Mouse (Mus musculus) liver (tissue): ENCODE results near the gene Atp13a5.

Experiments
- DNase-seq: peaks from one replicate; pipeline ENCODE4 v3.0.0-alpha.2; 2020; ENCODE audit warnings: mixed read lengths

Atp13a5 gene

GRCm38 (mm10) chr16:29378458-29378857 lies at the start of gene Atp13a5:
Gene Atp13a5 (minus strand): TSS chr16:29378732.
- no peak for DNase-seq

DNA sequence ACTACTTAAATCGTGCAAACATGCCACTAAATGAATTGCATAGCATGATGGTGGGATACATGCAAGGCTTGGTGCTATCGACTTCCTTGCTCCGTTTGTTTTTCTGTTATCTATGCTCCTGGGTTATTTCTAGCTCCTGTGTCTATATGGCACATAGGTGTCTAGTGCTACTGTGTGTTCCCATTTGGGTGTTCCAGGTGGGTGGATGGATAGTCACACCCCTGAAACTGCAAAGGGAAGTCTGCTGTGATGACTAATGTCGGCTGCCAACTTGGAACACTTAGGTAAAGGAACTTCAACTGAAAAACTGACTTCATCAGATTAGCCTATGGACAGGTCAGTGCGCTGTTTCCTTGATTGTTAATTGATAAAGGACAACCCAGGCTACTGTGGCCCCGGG lies 36.3 kb upstream of the Atp13a5 start:
- no peak for DNase-seq

- DNase-seq, result no peak
These were observed 28.8 kb upstream of the Atp13a5 start for GRCm38 (mm10) chr16:29407319-29407718.

DNA sequence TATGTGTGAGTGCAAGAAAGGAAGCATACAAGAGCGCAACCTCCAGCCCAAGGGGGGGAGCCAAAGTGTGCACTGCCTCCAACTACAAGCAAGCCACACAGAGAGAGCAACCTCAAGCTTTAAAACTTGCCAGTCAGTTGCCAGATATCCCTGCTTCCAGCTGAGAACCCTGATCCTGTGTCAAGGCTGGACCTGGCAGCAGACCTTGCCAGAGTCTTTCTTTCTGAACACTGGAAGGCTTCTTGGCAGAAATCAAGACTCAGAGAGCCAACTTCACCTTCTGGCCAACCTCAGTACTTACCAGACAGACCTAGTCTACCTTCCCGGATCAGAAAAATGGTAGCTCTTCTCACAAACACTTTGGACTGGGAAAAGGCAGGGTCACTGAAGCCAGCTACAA lies 20.5 kb upstream of the Atp13a5 start:
- DNase-seq, result no peak

GRCm38 (mm10) chr16:29384781-29385180 lies 6.2 kb upstream of the Atp13a5 start:
- no peak for DNase-seq

DNA sequence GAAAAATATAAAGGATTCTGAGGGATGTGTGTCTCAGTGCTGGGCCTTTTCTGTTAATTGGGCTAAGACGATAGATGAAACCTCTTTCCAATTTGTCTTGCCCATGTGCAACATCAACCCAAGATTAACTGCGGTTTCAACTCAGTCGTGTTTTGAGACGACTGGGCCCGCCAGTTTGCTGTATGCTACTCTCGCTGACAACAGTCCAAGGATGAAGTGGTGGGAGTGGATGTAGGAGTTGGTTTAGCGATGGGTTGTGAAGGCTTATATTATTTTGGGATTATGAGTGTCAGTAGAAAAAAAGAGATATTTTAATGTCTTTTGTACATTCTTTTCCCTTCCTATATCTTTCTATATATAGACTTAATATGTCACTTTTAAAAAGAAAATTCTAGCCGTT lies 3.9 kb downstream of the Atp13a5 start:
- no peak for DNase-seq

DNA sequence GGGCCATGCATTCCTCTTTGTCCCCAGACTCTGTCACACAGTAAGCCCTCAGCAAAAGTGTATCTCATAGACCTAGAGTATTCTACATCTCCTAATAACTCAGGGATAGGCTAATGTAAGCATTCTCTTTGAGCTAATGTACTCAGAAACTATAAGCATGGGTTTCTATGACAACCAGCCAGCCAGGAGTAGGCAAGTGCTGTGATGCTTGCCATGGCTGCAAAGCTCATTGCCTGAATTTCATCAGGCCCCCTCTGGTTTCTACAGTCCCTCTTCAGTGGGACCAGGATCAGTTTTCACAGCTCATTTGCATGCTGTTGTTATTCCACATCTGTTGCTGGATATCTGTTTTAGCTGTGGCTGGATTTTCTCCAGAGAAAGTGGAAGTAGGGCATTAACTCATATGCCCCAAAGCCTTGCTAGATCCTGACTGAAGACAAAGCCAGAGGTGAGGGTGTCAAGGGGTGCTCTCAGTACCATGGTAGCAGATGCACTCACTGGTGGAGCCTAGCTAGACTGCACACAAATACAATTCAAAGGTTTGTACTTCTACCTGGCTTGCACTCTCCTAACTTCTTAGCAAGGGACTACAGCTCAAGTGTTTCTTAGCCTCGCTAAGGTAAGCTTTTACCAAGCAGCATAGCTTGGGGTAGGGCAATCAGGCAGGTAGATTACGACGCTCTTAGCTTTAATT lies 47.0 kb downstream of the Atp13a5 start:
- DNase-seq, result no peak

- DNase-seq, result no peak
These were observed 47.6 kb downstream of the Atp13a5 start for GRCm38 (mm10) chr16:29330948-29331347.

- DNase-seq, result no peak
These were observed 49.3 kb downstream of the Atp13a5 start for GRCm38 (mm10) chr16:29329213-29329612.

- no peak for DNase-seq
These were observed 50.6 kb downstream of the Atp13a5 start for GRCm38 (mm10) chr16:29327910-29328309.

DNA sequence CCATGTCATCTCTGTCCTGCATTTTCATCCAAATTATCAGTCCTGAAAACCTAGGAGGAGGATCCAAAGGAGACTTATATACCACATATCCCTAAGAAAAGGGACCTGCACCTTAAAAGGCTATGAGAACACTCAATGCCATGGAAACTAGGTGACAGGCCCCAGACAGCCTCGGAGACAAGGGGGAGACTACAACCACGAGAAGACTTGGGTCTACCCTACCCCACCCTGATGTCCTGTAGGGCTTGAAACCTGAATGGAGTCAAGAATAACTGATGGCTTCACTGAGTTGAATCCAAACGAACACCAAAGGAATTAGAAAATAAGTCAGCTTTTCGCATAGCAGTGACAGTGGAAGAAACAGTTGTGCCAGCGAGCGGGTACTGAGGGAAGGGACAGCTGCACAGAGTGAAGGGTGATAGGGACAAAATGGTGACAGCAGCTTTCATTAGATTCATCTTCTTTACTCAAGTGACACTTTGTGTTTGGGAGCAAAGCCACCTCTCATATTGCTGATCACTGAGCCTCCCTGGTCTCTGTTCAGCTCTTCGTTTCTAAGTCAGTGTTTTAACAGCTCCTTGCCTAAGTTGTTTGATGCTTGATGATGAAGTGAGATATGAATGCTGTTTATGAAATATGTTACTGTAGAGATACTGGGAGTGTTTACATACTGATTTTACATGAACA lies 53.2 kb downstream of the Atp13a5 start:
- no peak for DNase-seq

DNA sequence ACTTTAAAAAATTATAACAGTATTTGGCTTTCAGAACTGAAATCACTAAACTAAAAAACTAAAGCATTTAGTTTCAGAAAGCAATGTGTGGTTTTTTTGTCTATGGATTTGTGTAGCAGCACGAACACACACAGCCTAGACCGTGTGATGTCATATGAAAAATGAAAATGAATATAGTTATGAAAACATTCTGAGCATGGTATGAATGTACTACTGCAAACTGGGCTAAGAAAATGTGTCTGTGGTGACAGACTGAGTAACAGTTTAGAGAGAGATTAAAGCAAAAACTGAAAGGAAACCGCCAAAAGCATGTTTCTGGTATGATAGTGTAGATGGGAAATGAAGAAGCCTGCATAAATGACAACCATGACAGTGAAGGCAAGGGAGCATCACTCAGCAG lies 57.8 kb downstream of the Atp13a5 start:
- no peak for DNase-seq

- no peak for DNase-seq
These were observed 63.1 kb downstream of the Atp13a5 start for GRCm38 (mm10) chr16:29315391-29315790.

DNA sequence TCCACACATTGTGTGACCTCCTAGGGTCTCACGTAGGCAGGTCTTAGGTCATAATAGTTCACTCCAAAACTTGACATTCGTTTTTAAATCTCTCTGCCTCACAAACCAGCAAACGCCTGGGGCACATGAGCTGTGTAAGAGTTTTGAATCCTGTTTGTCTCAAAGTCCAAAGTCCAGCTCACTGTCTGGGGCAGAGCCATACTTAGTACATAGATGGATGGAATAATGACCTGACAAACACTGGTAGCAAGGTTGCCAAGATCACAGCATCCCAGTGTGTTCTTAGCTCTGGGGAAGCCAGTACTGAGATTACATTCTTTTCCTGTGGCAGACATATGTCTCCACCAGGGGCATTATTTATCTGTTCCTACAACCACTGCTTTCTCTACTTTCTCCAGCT lies 63.5 kb downstream of the Atp13a5 start:
- DNase-seq, result no peak

GRCm38 (mm10) chr16:29297555-29298021 lies 80.9 kb downstream of the Atp13a5 start:
- DNase-seq, result no peak

GRCm38 (mm10) chr16:29280691-29281090 lies 97.8 kb downstream of the Atp13a5 start:
- DNase-seq, result no peak

DNA sequence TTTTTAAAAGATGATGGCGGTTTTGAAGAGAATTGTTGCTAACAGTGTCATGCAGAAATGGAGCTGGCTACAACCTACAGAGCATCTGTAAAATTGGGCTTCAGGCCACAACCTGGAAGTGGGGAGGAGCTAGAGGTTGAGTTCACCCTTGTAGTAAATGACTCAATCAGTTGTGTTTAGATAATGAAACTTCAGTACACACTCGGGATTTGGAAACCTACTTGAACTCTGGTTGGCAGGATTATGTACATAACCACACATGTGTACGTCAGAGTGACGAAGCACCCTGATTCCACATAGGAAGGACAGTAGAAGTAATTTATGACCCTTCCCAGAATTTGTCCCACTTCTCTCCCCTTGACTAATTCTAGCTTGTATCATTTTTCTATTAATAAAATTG lies 124.2 kb downstream of the Atp13a5 start:
- no peak for DNase-seq

GRCm38 (mm10) chr16:29235951-29236350 lies 142.6 kb downstream of the Atp13a5 start:
- no peak for DNase-seq

GRCm38 (mm10) chr16:29216395-29217295 lies 161.9 kb downstream of the Atp13a5 start:
- DNase-seq, result no peak

DNA sequence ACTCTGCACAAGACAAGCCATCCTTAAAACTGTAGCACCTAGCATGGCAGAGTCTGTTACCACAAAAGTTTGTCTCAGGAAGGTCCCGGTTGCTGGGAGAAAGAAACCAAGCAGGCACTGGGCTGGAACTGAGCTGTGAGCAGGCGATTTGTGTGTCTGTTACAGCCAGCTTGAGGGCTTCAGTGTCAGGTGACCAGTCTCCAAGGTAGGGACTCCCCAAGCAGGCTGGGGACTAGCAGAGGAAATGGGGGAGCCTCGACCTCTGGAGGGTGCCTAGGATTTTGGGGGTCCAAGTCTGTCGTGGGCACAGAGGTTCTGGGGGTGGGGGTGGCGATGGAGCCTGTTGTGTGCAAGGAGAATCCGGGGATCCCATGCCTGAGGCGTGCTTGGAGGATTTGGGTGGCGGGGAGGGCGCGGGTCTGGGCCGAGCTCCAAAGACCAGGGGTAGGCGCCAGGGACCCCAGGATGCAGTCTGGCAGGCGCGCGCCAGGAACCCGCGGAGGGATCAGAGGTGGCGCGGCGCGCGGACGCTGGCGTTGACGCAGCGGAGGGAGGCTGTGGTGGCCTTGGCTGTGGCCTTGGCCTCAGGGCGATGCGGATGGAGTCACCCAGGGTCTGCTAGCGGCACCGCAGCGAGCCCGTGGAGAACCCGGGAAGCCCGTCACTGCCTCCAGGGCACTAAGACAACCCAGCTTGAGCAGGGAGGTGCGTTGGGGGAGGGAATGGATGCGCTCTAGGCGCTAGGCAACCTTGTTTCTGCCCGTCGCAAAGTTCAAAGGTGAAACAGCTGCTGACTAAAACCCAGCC lies 168.7 kb downstream of the Atp13a5 start, which contains the start of gene Hrasls:
Gene Hrasls, plus strand, starts transcription at position 91 of the 807 bp plus-strand sequence.
- DNase-seq, result peak; percentile 33

GRCm38 (mm10) chr16:29208841-29209240 lies 169.7 kb downstream of the Atp13a5 start:
- no peak for DNase-seq

GRCm38 (mm10) chr16:29205581-29205980 lies 173.0 kb downstream of the Atp13a5 start:
- DNase-seq, result no peak
